Mouse (Mus musculus) Patski (cell line): ENCODE results near the gene Tob1. TPM values are rescaled to one million over a fixed set of nuclear protein-coding genes. Genes with fewer than 3 reads are reported as not detected.

Source experiments
- ATAC-seq: fragments of 100-300 bp; one replicate; pipeline ENCODE4 v1.8.0; 2021
- CTCF ChIA-PET: fragments of 350-600 bp; sonication (Branson Sonifier 250); formaldehyde crosslinking; loops from one replicate; lab custom pipeline; 2022; ENCODE audit warnings: inconsistent platforms; lab: Charles Lee
- POLR2A ChIA-PET: fragments of 350-600 bp; sonication (Branson Sonifier 250); formaldehyde crosslinking; loops from one replicate; lab custom pipeline; 2022; ENCODE audit warnings: antibody characterized with exemption, inconsistent platforms; lab: Charles Lee
- DNase-seq: peaks from one replicate; pipeline ENCODE4 v3.0.0-alpha.2; 2011; ENCODE audit warnings: low read depth, low spot score
- H3K27me3 ChIP-seq: fragments of 371-371 bp; one replicate; pipeline ENCODE4 v1.5.1; 2021
- CTCF ChIP-seq: fragments of 100-300 bp; IDR thresholded peaks from one replicate; pipeline ENCODE4 v1.5.1; 2021
- in situ Hi-C: fragments of 300-500 bp; cut with MboI; formaldehyde crosslinking; loops from 3 replicates; pipeline ENCODE4 v1.11.1; 2018; ENCODE audit warnings: low pct_unique_long_range_greater_than_20kb, mixed read lengths
- polyA plus RNA-seq: library from polyadenylated mRNA; unstranded; gene quantifications from one replicate; pipeline ENCODE4 v1.2.3, GENCODE M21; 2021

Tob1 gene
- polyA plus RNA-seq, 1 experiment from 2014 or later, result 24.9 TPM

- no peak for ATAC-seq
- in situ Hi-C loops, result no loop called here
- no peak for TF ChIP-seq CTCF
- no peak for DNase-seq
- H3K27me3 ChIP-seq, result no peaks in the 10 kb centered on the region
- POLR2A ChIA-PET, result no interaction called here
- CTCF ChIA-PET, result interaction anchor here (1.0 to 1.2 kb wide), 2 partner anchors 15 to 25 kb away, joined by 3 read pairs; no protein-coding TSS in a partner anchor
These were observed 35.6 kb upstream of the Tob1 start for GRCm38 (mm10) chr11:94175694-94176093.

GRCm38 (mm10) chr11:94177841-94178585 lies 33.2 kb upstream of the Tob1 start:
- ChIA-PET CTCF (interaction anchor here (1.6 kb wide), 1 partner anchor 14 kb away, joined by 4 read pairs; no protein-coding TSS in a partner anchor), POLR2A (interaction anchor here (0.6 kb wide), 1 partner anchor 13 kb away, joined by 4 read pairs; no protein-coding TSS in a partner anchor)
- no peaks in the 10 kb centered on the region for H3K27me3 ChIP-seq
- in situ Hi-C loops, result no loop called here
- TF ChIP-seq CTCF, result no peak
- no peak for ATAC-seq
- DNase-seq, result no peak

GRCm38 (mm10) chr11:94179768-94180167 lies 31.5 kb upstream of the Tob1 start:
- TF ChIP-seq CTCF, result no peak
- POLR2A ChIA-PET, result no interaction called here
- H3K27me3 ChIP-seq, result no peaks in the 10 kb centered on the region
- in situ Hi-C loops, result no loop called here
- no peak for DNase-seq
- CTCF ChIA-PET, result no interaction called here
- no peak for ATAC-seq

GRCm38 (mm10) chr11:94180194-94180593 lies 31.1 kb upstream of the Tob1 start:
- POLR2A ChIA-PET, result no interaction called here
- ATAC-seq (no peak), DNase-seq (no peak)
- no peak for TF ChIP-seq CTCF
- CTCF ChIA-PET, result no interaction called here
- in situ Hi-C loops, result no loop called here
- H3K27me3 ChIP-seq, result no peaks in the 10 kb centered on the region

GRCm38 (mm10) chr11:94181694-94182093 lies 29.6 kb upstream of the Tob1 start:
- in situ Hi-C loops, result no loop called here
- H3K27me3 ChIP-seq, result no peaks in the 10 kb centered on the region
- no peak for TF ChIP-seq CTCF
- POLR2A ChIA-PET, result no interaction called here
- ATAC-seq (no peak), DNase-seq (no peak)
- CTCF ChIA-PET, result no interaction called here

GRCm38 (mm10) chr11:94182711-94183110 lies 28.5 kb upstream of the Tob1 start:
- no peak for TF ChIP-seq CTCF
- ATAC-seq, result no peak
- POLR2A ChIA-PET, result interaction anchor here (0.6 kb wide), 1 partner anchor 34 kb away, joined by 5 read pairs; no protein-coding TSS in a partner anchor
- no peaks in the 10 kb centered on the region for H3K27me3 ChIP-seq
- no peak for DNase-seq
- CTCF ChIA-PET, result interaction anchor here (0.9 kb wide), 1 partner anchor 8 kb away, joined by 3 read pairs; no protein-coding TSS in a partner anchor
- in situ Hi-C loops, result no loop called here

GRCm38 (mm10) chr11:94183120-94183519 lies 28.1 kb upstream of the Tob1 start:
- no peak for DNase-seq
- ChIA-PET CTCF (interaction anchor here (0.9 kb wide), 1 partner anchor 8 kb away, joined by 3 read pairs; no protein-coding TSS in a partner anchor), POLR2A (no interaction called here)
- in situ Hi-C loops, result no loop called here
- ATAC-seq, result no peak
- H3K27me3 ChIP-seq, result no peaks in the 10 kb centered on the region
- TF ChIP-seq CTCF, result no peak

GRCm38 (mm10) chr11:94183671-94184070 lies 27.6 kb upstream of the Tob1 start:
- ChIA-PET POLR2A (no interaction called here), CTCF (no interaction called here)
- H3K27me3 ChIP-seq, result no peaks in the 10 kb centered on the region
- ATAC-seq (no peak), DNase-seq (no peak)
- in situ Hi-C loops, result no loop called here
- TF ChIP-seq CTCF, result no peak

GRCm38 (mm10) chr11:94189579-94189978 lies 21.7 kb upstream of the Tob1 start:
- DNase-seq (peak; percentile 55), ATAC-seq (peak; percentile 90)
- no peak for TF ChIP-seq CTCF
- in situ Hi-C loops, result no loop called here
- H3K27me3 ChIP-seq, result no peaks in the 10 kb centered on the region
- ChIA-PET POLR2A (no interaction called here), CTCF (interaction anchor here (0.7 to 0.9 kb wide), 2 partner anchors 56 to 359 kb away, joined by 3 read pairs; partner anchors contain the start of gene Rsad1)

- ChIA-PET POLR2A (interaction anchor here (0.6 kb wide), 1 partner anchor 12 kb away, joined by 4 read pairs; no protein-coding TSS in a partner anchor), CTCF (interaction anchor here (1.0 to 1.4 kb wide), 2 partner anchors 8 to 57 kb away, joined by 3 to 4 read pairs; no protein-coding TSS in a partner anchor)
- in situ Hi-C loops, result no loop called here
- ATAC-seq (no peak), DNase-seq (no peak)
- no peak for TF ChIP-seq CTCF
- H3K27me3 ChIP-seq, result no peaks in the 10 kb centered on the region
These were observed 20.6 kb upstream of the Tob1 start for GRCm38 (mm10) chr11:94190665-94191064.

- ChIA-PET POLR2A (no interaction called here), CTCF (no interaction called here)
- ATAC-seq, result no peak
- in situ Hi-C loops, result no loop called here
- no peak for TF ChIP-seq CTCF
- no peak for DNase-seq
- no peaks in the 10 kb centered on the region for H3K27me3 ChIP-seq
These were observed 18.1 kb upstream of the Tob1 start for GRCm38 (mm10) chr11:94193109-94193508.
